Mouse (Mus musculus): ENCODE measurements around the gene Nsun2. TPM values are rescaled to one million over a fixed set of nuclear protein-coding genes. Genes with fewer than 3 reads are reported as not detected.

Gene Nsun2
- polyA plus RNA-seq, 1 experiment, result 109 TPM

DNA sequence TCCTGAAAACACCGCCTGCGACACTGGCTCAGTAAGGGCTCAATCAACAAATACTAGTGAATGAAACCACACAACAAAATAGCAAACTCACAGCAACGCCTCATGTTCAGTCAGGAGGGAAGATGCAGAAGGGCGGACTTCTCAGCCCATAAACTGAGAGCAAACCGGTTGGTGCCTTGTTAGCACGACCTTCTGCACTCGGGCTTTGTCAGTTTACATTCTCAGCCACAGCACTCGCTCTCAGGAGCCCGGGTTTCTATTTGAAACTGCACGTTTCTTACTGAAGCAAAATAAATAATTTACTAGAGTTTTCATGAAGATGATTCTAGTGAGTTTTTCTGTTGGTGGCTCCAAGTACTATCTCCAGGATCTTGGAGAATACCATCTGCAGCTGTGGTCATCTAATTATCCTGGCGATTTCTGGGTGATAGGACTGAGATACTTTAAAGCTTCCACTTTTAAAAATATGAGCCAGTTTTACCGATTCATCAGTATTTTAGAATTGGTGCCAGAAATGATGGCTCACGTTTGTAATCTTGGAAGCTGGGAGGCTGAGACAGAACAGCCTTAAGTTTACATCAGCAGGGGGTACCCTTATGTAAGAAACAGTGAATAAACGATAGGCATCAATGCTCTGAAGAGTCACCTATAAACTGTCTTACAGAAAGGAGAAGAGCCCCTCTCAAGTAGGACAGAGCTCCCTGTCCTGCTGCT lies 9.9 kb upstream of the Nsun2 start:
- Histone ChIP-seq H3K27ac (ENCODE audit: insufficient read depth, low read length) (no peak overlapping the region), H3K4me1 (ENCODE audit: control insufficient read depth, insufficient read depth, low read length) (peaks cover 33% of the 10 kb centered on the region), H3K4me3 (ENCODE audit: insufficient read depth, low read length) (no peak overlapping the region)
- TF ChIP-seq CTCF (IDR thresholded peaks at IDR 0.05; ENCODE audit: borderline replicate concordance, insufficient read depth, low read length) (no peak), POLR2A (IDR thresholded peaks at IDR 0.05; ENCODE audit: low read depth, low read length) (no peak)

DNA sequence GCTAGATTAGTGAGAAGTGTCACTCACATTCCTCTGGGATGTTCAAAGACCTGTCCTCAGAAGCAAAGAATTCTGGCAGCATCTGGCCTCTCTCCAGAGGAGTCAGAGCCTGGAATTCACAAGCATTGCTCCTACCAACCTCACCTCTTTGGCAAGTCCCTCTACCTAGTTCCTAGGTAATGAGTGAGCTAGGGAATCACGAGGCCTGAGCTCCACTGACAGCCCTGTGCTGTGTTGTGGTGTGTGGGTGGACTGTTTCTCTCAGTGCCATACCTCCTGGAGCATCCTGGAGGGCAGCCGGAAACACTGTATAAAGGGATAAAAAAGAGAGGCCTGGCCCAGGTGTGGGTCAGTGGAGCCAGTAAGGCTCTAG lies 9.4 kb upstream of the Nsun2 start:
- TF ChIP-seq POLR2A (IDR thresholded peaks at IDR 0.05; ENCODE audit: low read depth, low read length), result no peak
- H3K4me1 ChIP-seq (ENCODE audit: control insufficient read depth, insufficient read depth, low read length), result peaks cover 33% of the 10 kb centered on the region

DNA sequence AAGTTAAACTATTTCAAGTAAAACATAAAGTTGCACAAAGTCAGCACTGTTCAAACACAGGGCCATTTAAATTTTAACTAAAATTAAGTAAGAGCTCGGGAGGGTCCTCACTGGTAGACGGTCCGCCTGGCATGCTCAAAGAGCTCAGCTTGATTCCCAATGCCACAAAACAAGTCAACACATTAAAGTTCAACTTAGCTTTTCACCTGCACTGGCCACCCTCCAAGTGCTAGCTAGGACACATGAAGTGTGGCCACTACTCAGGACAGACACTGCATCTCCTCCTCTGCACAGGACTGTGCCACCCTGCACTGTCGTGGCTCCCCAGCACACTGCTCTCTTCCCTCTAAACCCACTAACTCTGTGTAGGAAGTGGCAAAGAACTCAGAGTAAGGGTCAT lies 7.7 kb upstream of the Nsun2 start:
- H3K27ac ChIP-seq (ENCODE audit: insufficient read depth, low read length), result no peak overlapping the region
- H3K4me1 ChIP-seq (ENCODE audit: control insufficient read depth, insufficient read depth, low read length), result peaks cover 31% of the 10 kb centered on the region
- no peak overlapping the region for H3K4me3 ChIP-seq (ENCODE audit: insufficient read depth, low read length)
- TF ChIP-seq POLR2A (IDR thresholded peaks at IDR 0.05; ENCODE audit: low read depth, low read length), result no peak
- no peak for TF ChIP-seq CTCF (IDR thresholded peaks at IDR 0.05; ENCODE audit: borderline replicate concordance, insufficient read depth, low read length)

More for the DNA sequence above, 9.4 kb upstream of the Nsun2 start:
- Histone ChIP-seq H3K4me3 (ENCODE audit: insufficient read depth, low read length) (no peak overlapping the region), H3K27ac (ENCODE audit: insufficient read depth, low read length) (no peak overlapping the region)

DNA sequence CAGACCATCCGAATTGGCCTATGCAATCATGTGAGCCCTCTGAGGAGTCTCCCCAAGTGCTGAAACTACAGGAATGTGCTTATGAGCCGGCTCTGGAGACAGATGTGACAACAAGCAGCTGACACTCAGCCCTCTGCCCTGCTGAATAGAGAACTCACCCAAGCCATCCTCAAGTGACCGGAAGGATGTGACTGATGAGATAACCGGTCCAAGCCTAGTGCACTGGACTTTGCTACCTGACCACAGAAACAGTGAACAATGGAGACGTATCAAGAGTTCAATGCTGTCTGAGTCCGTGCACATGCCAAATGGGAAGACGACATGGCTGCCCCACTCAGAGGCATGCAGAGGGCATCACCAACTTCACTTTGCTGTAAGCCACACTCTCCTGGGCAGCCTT lies 5.0 kb upstream of the Nsun2 start:
- Histone ChIP-seq H3K4me1 (ENCODE audit: control insufficient read depth, insufficient read depth, low read length) (peaks cover 24% of the 10 kb centered on the region), H3K4me3 (ENCODE audit: insufficient read depth, low read length) (no peak overlapping the region)

DNA sequence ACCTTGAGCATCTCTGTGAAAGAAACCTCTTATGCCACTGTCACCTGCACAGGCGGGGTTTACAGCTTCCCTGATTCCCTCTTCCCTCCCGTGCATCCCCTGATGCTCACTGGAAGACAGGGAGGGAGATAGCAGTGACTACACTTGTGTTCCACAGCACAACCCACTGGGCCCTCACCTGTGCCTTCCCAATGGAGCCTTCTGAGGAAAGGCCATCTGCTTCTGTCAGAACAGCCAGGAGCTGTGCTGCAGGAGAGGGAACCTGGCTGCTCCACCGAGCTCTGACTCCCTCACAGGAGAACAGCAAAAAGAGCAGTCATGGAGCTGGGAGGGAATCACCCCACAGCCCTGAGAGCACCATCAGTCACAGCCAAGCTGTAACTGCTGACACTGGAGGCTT lies 3.4 kb upstream of the Nsun2 start:
- TF ChIP-seq POLR2A (IDR thresholded peaks at IDR 0.05; ENCODE audit: low read depth, low read length) (no peak), CTCF (IDR thresholded peaks at IDR 0.05; ENCODE audit: borderline replicate concordance, insufficient read depth, low read length) (no peak)
- Histone ChIP-seq H3K4me1 (ENCODE audit: control insufficient read depth, insufficient read depth, low read length) (peaks cover 11% of the 10 kb centered on the region; the same call in 1 of the 2 replicates), H3K4me3 (ENCODE audit: insufficient read depth, low read length) (no peak overlapping the region)

More for the DNA sequence above, 5.0 kb upstream of the Nsun2 start:
- TF ChIP-seq CTCF (IDR thresholded peaks at IDR 0.05; ENCODE audit: borderline replicate concordance, insufficient read depth, low read length) (no peak), POLR2A (IDR thresholded peaks at IDR 0.05; ENCODE audit: low read depth, low read length) (no peak)
- no peak overlapping the region for H3K27ac ChIP-seq (ENCODE audit: insufficient read depth, low read length)

DNA sequence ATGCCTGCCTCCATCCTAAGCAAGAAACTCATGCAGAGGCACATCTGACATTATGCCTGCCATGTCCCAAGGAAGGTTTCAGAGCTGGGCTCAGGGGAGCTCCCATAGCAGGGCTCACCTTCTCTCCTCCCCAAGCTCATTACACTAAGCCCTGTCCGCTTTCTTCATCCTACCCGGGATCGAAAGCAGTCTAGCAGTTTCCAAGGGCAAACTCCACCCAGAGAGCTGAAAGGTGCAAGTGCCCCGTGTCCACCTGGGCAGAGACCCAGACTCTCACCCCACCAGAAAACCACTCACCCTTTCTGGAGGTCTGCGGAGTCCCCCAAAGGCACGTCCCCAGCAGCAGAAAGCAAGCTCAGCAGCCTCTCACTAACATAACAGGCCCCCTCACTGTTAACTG lies 2.6 kb upstream of the Nsun2 start:
- peak overlapping the region; percentile 98 for H3K4me3 ChIP-seq (ENCODE audit: insufficient read depth, low read length)
- H3K4me1 ChIP-seq (ENCODE audit: control insufficient read depth, insufficient read depth, low read length), result peaks cover 8% of the 10 kb centered on the region
- TF ChIP-seq POLR2A (IDR thresholded peaks at IDR 0.05; ENCODE audit: low read depth, low read length), result no peak
- no peak for TF ChIP-seq CTCF (IDR thresholded peaks at IDR 0.05; ENCODE audit: borderline replicate concordance, insufficient read depth, low read length)
- H3K27ac ChIP-seq (ENCODE audit: insufficient read depth, low read length), result no peak overlapping the region

More for the DNA sequence above, 3.4 kb upstream of the Nsun2 start:
- no peak overlapping the region for H3K27ac ChIP-seq (ENCODE audit: insufficient read depth, low read length)

DNA sequence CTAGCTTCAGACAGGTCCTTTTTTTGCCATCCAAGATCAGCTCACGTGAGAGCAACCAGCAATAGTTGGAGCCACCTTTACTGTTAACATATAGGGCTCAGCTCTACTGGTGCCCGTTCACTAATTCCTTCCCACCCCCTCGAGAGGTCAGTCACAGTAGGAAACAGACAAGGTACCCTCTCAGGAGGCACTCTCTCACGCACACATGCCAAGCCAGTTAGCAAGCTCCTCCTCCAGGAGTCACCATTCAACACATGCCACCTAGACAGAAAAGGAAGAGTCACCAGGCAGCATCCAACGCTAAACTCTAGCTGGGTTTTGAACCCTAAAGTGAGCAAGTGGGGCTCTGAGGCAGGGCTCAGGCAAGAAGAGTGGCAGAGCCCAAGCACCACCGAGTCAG lies 2.1 kb upstream of the Nsun2 start:
- Histone ChIP-seq H3K4me3 (ENCODE audit: insufficient read depth, low read length) (peak overlapping the region; percentile 98), H3K27ac (ENCODE audit: insufficient read depth, low read length) (no peak overlapping the region), H3K4me1 (ENCODE audit: control insufficient read depth, insufficient read depth, low read length) (peaks cover 5% of the 10 kb centered on the region)
- TF ChIP-seq POLR2A (IDR thresholded peaks at IDR 0.05; ENCODE audit: low read depth, low read length) (no peak), CTCF (IDR thresholded peaks at IDR 0.05; ENCODE audit: borderline replicate concordance, insufficient read depth, low read length) (no peak)

DNA sequence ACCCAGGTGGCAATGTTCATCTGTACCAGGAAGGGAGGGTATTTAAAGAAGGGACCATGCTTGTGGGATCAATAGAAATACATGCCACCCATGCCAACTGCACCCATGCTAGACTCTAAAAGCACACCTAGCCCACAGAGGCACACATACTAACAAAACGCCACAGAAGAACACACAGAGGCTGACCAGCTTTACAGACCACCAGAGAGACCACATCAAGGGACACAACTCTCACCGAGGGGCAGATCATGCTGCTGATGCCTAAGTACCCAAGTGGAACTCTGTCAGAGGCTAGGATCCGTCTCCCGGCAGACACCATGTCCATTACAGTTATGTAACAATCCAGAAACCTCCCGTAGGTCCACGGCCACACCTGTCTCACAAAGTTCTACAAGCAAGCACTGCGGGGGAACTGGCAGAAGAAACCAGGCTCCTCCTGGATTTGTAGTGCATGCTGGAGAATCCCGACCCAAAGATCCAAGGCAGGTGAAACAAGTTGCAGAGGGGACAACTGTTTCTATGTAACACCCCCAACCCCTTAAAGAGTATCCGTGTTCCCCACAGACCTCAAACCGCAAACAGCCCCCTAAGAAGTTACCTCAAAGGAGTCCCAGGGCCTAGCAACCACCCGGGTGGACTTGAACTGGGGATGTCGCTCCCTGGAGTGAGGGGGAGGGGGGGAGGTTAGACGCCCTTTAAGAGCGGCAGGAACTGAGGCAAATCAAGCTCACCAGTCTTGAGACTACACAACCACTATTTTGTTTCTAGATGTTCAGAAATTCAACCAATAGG lies 1.2 kb upstream of the Nsun2 start:
- H3K4me1 ChIP-seq (ENCODE audit: control insufficient read depth, insufficient read depth, low read length), result peaks cover 5% of the 10 kb centered on the region

DNA sequence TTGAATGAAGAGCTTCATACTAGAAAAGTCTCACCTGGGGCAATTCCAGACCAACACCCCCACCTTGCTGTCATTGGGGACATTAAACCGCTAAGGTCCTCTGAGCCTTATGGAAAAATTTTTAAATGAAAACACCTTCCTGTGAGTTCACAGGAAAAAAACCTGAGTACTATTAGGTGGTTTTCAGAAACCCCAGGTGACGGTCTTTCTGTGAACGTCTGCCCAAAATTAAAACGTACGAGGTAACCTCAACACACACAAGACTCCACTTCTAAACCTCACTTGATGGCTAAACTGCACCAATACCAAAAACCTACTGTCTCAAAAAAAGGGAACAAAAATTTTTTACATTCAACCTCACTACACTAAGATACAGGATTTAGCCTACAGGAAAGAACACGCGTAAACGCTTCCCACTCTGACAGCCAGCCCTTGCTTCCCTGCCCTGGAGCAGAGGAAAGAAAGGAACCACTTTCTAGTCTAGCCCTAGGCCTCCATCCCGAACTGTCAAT lies 597 bp upstream of the Nsun2 start:
- Histone ChIP-seq H3K27ac (ENCODE audit: insufficient read depth, low read length) (0 out of 2 replicates have a peak overlapping the region, but pooled peaks have one; percentile 81), H3K4me1 (ENCODE audit: control insufficient read depth, insufficient read depth, low read length) (peaks cover 5% of the 10 kb centered on the region), H3K4me3 (ENCODE audit: insufficient read depth, low read length) (peak overlapping the region; percentile 98)
- no peak for TF ChIP-seq POLR2A (IDR thresholded peaks at IDR 0.05; ENCODE audit: low read depth, low read length)
- TF ChIP-seq CTCF (IDR thresholded peaks at IDR 0.05; ENCODE audit: borderline replicate concordance, insufficient read depth, low read length), result no peak

More for the DNA sequence above, 1.2 kb upstream of the Nsun2 start:
- H3K4me3 ChIP-seq (ENCODE audit: insufficient read depth, low read length), result peak overlapping the region; percentile 98
- TF ChIP-seq CTCF (IDR thresholded peaks at IDR 0.05; ENCODE audit: borderline replicate concordance, insufficient read depth, low read length) (no peak), POLR2A (IDR thresholded peaks at IDR 0.05; ENCODE audit: low read depth, low read length) (no peak)
- H3K27ac ChIP-seq (ENCODE audit: insufficient read depth, low read length), result no peak overlapping the region

DNA sequence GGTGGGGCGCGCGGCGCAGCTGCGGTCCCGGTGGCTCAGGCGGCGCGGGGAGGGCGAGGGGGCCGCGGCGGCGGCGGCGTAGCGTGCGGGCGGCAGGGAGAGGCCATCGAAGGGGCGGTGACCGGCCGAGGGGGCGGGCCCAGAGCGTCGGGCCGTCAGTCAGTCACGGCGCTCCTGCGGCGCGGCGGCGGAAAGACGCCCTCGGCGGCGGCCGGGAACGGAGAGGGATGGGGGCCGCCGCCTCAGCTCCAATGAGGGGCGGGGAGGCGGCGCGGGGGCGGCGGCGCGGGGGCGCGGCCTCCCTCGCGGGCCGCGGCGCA lies 748 bp downstream of the Nsun2 start, which contains the start of gene Tent4a:
Tent4a (minus strand) TSS at position 284 of the 320 bp plus-strand sequence.
- peak within 1 kb of the TSS; percentile 90 for H3K27ac ChIP-seq (ENCODE audit: insufficient read depth, low read length)
- TF ChIP-seq POLR2A (IDR thresholded peaks at IDR 0.05; ENCODE audit: low read depth, low read length), result no peak; the same call in 1 of the 2 replicates
- TF ChIP-seq CTCF (IDR thresholded peaks at IDR 0.05; ENCODE audit: borderline replicate concordance, insufficient read depth, low read length), result no peak
- peak within 1 kb of the TSS; percentile 98 for H3K4me3 ChIP-seq (ENCODE audit: insufficient read depth, low read length)
- peaks cover 11% of the 10 kb centered on the region for H3K4me1 ChIP-seq (ENCODE audit: control insufficient read depth, insufficient read depth, low read length)

Data from embryonic fibroblast, embryonic 13.5 days (primary cell).